Mouse (Mus musculus): ENCODE measurements around the gene Cc2d1b.

Cc2d1b gene

DNA sequence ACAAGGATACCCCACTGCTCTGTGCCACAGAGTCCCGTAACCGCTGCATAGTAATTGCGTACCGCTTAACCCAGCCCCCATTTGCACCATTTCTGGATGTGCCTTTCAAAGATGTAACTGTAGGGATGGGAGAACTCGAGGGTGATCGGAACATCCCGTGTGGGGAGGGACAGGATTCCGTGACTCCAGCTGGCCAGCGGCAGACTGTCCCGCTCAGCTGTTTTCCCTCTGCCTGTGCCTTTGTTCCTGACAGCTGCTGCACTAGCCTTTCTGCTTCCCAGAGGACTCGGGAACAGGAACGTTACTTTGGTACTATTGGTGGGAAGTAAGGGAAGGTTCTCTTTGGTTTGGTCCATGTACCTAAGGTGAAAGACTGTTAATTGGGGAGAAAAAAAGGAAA lies 14.0 kb downstream of the Cc2d1b start:
- in situ Hi-C loops (cut with MboI; ENCODE audit: low pct_unique_long_range_greater_than_20kb in 1 of 2, low sequenced_read_pairs in 2 of 2, unreplicated experiment in 1 of 2), result no loop called here

DNA sequence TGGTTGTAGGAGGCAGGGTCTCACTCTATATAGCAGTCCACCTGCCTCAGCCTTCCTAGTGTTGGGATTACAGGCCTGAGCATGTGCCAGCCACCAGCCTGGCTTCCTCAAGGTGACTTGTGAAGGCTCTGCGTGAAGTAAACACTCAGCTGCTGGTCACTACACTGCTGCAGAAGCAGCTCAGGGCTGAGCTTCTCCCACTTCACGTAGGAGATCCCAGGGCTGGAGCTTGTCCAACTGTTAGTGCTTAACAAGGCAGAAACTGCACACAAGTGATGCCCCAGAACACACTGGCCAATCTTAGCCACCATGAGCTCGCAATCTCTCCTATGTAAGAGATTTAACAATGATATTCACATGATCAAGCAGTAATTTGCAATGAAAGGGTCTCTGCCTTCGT lies 15.0 kb downstream of the Cc2d1b start:
- in situ Hi-C loops (cut with MboI; ENCODE audit: low pct_unique_long_range_greater_than_20kb in 1 of 2, low sequenced_read_pairs in 2 of 2, unreplicated experiment in 1 of 2), result no loop called here

DNA sequence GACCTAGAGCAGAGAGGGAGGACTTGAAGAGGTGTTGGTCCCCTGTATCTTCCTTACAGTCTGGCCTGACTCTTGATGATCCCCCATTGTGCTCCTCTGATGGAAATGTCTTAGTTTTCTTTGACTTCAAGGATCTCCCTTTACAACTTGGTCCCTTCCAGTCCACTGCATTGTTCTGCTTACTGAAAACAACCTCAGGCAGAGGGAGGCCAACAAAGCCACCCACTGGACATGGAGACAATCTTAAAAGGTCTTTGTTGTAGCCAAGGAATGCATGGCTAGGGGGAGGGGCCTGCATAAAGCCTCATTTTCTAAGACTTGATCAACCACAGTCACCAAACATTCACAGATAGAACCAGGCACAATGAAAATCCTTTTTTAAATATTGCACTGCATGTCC lies 15.4 kb downstream of the Cc2d1b start:
- in situ Hi-C loops (cut with MboI; ENCODE audit: low pct_unique_long_range_greater_than_20kb in 1 of 2, low sequenced_read_pairs in 2 of 2, unreplicated experiment in 1 of 2), result no loop called here

DNA sequence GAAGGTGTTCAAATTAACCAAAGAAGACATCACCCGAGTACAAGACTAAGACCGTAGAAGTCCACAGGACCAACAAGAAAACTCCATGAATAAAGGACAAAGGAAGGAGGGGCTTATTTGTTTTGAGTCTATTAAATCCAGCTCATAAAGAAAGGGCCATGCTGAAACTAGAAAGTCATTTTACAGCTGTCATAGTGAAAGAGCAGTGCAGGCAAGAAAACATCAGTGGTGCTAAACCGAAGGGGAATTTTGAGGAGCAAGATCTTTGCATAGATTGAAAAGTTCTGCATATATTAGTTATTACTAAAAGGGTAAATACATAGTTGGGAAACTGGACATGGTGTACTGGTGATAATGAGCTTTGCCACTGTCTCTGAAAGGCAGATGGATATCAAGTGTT lies 18.0 kb downstream of the Cc2d1b start:
- in situ Hi-C loops (cut with MboI; ENCODE audit: low pct_unique_long_range_greater_than_20kb in 1 of 2, low sequenced_read_pairs in 2 of 2, unreplicated experiment in 1 of 2), result no loop called here

DNA sequence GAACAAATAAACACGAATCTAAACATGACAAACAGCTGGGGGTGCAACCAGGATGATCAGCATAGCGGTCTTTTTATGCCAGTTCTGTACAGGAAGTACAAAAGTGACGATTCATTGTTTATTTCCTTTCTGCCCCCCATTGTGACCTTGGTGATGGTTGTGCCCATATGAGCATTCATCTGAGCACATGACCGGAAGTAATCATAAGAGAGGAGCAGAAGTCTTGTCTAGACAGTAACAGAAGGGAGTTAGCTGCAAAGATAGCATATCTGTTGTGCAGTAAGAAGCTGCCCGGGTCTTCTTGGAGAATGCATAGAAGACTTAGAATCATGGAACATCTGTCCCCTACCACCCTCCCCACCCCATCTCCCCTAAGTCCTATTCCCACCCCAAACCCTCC lies 19.0 kb downstream of the Cc2d1b start:
- in situ Hi-C loops (cut with MboI; ENCODE audit: low pct_unique_long_range_greater_than_20kb in 1 of 2, low sequenced_read_pairs in 2 of 2, unreplicated experiment in 1 of 2), result no loop called here

DNA sequence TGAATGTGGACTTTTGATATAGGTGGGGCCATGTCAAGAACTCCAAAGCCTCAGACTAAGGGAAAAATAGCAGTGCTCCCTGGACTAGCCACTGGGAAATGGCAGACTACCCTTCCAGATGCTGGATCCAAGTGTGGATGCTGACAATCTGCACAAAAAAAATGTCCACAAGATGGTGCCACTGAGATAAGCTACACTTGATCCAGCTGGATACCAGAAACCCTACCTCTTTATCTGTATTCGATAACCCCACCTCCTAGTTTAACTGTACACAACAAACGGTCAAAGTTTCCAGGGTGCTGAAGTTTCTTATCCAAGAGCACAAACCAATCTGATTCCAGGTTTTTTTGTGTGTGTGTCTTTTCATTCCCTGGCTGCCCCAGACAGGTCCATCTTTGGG lies 44.7 kb downstream of the Cc2d1b start:
- in situ Hi-C loops (cut with MboI; ENCODE audit: low pct_unique_long_range_greater_than_20kb in 1 of 2, low sequenced_read_pairs in 2 of 2, unreplicated experiment in 1 of 2), result no loop called here

All from mouse embryonic stem cell (cell line).